Mouse (Mus musculus): Measurements from ENCODE around the gene Eef1akmt2.

- TF ChIP-seq POLR2A (IDR thresholded peaks at IDR 0.05; ENCODE audit: insufficient read depth, low read depth, low read length) (no peak), CTCF (IDR thresholded peaks at IDR 0.05) (no peak), EP300 (IDR thresholded peaks at IDR 0.05; ENCODE audit: insufficient read depth, low read depth, low read length) (no peak)
Measured at GRCm38 (mm10) chr7:132803336-132803735, 49.1 kb downstream of the Eef1akmt2 start.
